Mouse (Mus musculus) olfactory bulb, adult 2 months (tissue): ENCODE measurements around the gene Mettl14. TPM values are rescaled to one million over a fixed set of nuclear protein-coding genes. Genes with fewer than 3 reads are reported as not detected.
"Not testable (repeated sequence)": the region's sequence is repeated elsewhere in the genome, so short reads cannot be mapped to it uniquely, and the experiment has no call there.

Source experiments
- H3K27ac ChIP-seq: fragments of 200-500 bp; 2 replicates; pipeline ENCODE4 v1.5.1; 2012; ENCODE audit warnings: low read depth, low read length; ENCODE audit not compliant: insufficient read depth
- H3K4me1 ChIP-seq: fragments of 200-500 bp; 2 replicates; pipeline ENCODE4 v1.6.1; 2012; ENCODE audit warnings: low read length; ENCODE audit not compliant: control insufficient read depth, insufficient read depth
- H3K4me3 ChIP-seq: fragments of 200-500 bp; 2 replicates; pipeline ENCODE4 v1.5.1; 2012; ENCODE audit warnings: mild to moderate bottlenecking, low read depth, low read length, moderate library complexity; ENCODE audit not compliant: insufficient read depth
- CTCF ChIP-seq: fragments of 200-500 bp; IDR thresholded peaks from 2 replicates; pipeline ENCODE4 v1.5.1; 2012; ENCODE audit warnings: low read depth, mild to moderate bottlenecking, low read length, moderate library complexity; ENCODE audit not compliant: insufficient read depth
- POLR2A ChIP-seq: fragments of 200-500 bp; IDR thresholded peaks from 2 replicates; pipeline ENCODE4 v1.6.1; 2012; ENCODE audit warnings: mild to moderate bottlenecking, low read depth, low read length, moderate library complexity; ENCODE audit not compliant: insufficient read depth
- WGBS: fragments of 180-500 bp; shearing (Covaris S2); methylation state at CpG from one replicate; pipeline ENCODE4 v1.1.7; 2018; 5-methylcytosine and 5-hydroxymethylcytosine counted together
- polyA plus RNA-seq: library from polyadenylated mRNA; stranded (reverse); fragments of >200 nt; gene quantifications from 2 replicates; pipeline ENCODE4 v1.2.4, GENCODE M21; 2012; ENCODE audit warnings: low replicate concordance; ENCODE audit not compliant: missing spikeins, insufficient read depth, insufficient read length

The Mettl14 gene
- polyA plus RNA-seq, 1 experiment = not detected

GRCm38 (mm10) chr3:123404945-123405344 lies 19.0 kb upstream of the Mettl14 start:
- no peaks in the 10 kb centered on the region for H3K4me1 ChIP-seq
- WGBS = 85% methylated on average over 3 of the region's 3 CpGs
- TF ChIP-seq POLR2A = no peak
- TF ChIP-seq CTCF = no peak
- no peak overlapping the region for H3K27ac ChIP-seq
- no peak overlapping the region for H3K4me3 ChIP-seq

- TF ChIP-seq POLR2A = no peak
- TF ChIP-seq CTCF = no peak
- H3K4me1 ChIP-seq = no peaks in the 10 kb centered on the region
- H3K27ac ChIP-seq = no peak overlapping the region
- WGBS = 84% methylated on average over 9 of the region's 9 CpGs
- H3K4me3 ChIP-seq = no peak overlapping the region
These were observed 11.9 kb upstream of the Mettl14 start for GRCm38 (mm10) chr3:123397562-123398481.

GRCm38 (mm10) chr3:123395611-123396010 lies 9.7 kb upstream of the Mettl14 start:
- WGBS = 47% methylated on average over 5 of the region's 5 CpGs
- no peak for TF ChIP-seq POLR2A
- TF ChIP-seq CTCF = no peak
- Histone ChIP-seq H3K4me1 (no peaks in the 10 kb centered on the region), H3K27ac (no peak overlapping the region), H3K4me3 (no peak overlapping the region)

GRCm38 (mm10) chr3:123391180-123391579 lies 5.3 kb upstream of the Mettl14 start:
- no peak for TF ChIP-seq CTCF
- TF ChIP-seq POLR2A = no peak
- WGBS = 74% methylated on average over 4 of the region's 4 CpGs
- Histone ChIP-seq H3K27ac (no peak overlapping the region), H3K4me3 (no peak overlapping the region), H3K4me1 (no peaks in the 10 kb centered on the region)

GRCm38 (mm10) chr3:123386157-123386780 lies 361 bp upstream of the Mettl14 start:
- H3K4me1 ChIP-seq, H3K27ac ChIP-seq: not testable (repeated sequence)
- WGBS = 18% methylated on average over 12 of the region's 12 CpGs
- peak overlapping the region; percentile 98 for H3K4me3 ChIP-seq

GRCm38 (mm10) chr3:123385118-123385485 lies 806 bp downstream of the Mettl14 start:
- H3K27ac ChIP-seq = no peak overlapping the region
- TF ChIP-seq POLR2A = no peak
- TF ChIP-seq CTCF = no peak
- WGBS = 10% methylated on average over 6 of the region's 6 CpGs
- peak overlapping the region; percentile 98 for H3K4me3 ChIP-seq
- no peaks in the 10 kb centered on the region for H3K4me1 ChIP-seq

GRCm38 (mm10) chr3:123384435-123384834 lies 1.5 kb downstream of the Mettl14 start:
- Histone ChIP-seq H3K4me3 (no peak overlapping the region), H3K4me1 (no peaks in the 10 kb centered on the region), H3K27ac (no peak overlapping the region)
- TF ChIP-seq CTCF (no peak), POLR2A (no peak)
- WGBS = 80% methylated on average over 7 of the region's 7 CpGs

GRCm38 (mm10) chr3:123376562-123376961 lies 9.3 kb downstream of the Mettl14 start:
- Histone ChIP-seq H3K4me1 (no peaks in the 10 kb centered on the region), H3K27ac (no peak overlapping the region), H3K4me3 (no peak overlapping the region)
- WGBS = 88% methylated on average over 3 of the region's 3 CpGs
- no peak for TF ChIP-seq CTCF
- TF ChIP-seq POLR2A = no peak

- no peak overlapping the region for H3K4me3 ChIP-seq
- H3K27ac ChIP-seq = no peak overlapping the region
- H3K4me1 ChIP-seq = no peaks in the 10 kb centered on the region
- 35% methylated on average over 11 of the region's 11 CpGs for WGBS
- no peak for TF ChIP-seq POLR2A
- TF ChIP-seq CTCF = 0 out of 2 replicates have a peak, but pooled peaks have one; percentile 21
These were observed 14.0 kb downstream of the Mettl14 start for GRCm38 (mm10) chr3:123371766-123372535.
